Mouse (Mus musculus) olfactory bulb, adult 2 months (tissue): ENCODE results near the gene Mlec.

Experiments
- CTCF ChIP-seq: fragments of 200-500 bp; IDR thresholded peaks from 2 replicates; pipeline ENCODE4 v1.5.1; 2012; ENCODE audit warnings: low read depth, mild to moderate bottlenecking, low read length, moderate library complexity; ENCODE audit not compliant: insufficient read depth
- POLR2A ChIP-seq: fragments of 200-500 bp; IDR thresholded peaks from 2 replicates; pipeline ENCODE4 v1.6.1; 2012; ENCODE audit warnings: mild to moderate bottlenecking, low read depth, low read length, moderate library complexity; ENCODE audit not compliant: insufficient read depth

DNA sequence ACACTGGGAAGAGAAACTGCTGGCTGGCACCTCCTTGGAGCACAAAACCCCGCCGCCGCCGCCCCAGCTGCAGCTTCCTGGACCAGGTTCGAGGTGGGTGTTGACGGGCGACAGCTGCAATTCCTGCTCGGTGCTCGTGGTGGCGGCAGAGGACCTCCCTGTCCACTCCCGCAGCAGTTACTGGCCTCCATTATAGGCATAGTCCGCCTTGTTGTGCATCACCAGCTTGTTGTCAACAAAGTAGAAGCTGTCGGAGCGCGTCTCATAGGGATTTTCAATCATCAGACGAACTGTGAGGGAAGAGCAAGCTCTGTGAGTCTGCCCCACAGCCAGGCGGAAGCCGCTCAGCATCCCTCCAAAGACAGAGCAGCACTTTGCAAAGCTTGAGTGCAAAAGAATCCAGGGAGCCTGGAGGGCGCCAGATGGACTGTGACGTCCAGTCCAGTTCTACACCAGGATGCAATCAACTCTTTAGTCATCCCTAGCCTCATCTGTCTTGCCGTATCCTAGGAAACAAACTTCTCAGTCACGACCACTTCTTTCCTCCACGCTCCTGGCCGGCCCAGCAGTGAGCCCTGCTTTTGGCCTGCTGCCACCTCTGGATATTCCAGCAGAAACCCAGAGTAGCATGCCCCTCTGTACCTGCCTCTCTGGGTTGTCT is 32.6 kb downstream of the Mlec start:
- peak; percentile 87 for TF ChIP-seq CTCF
- TF ChIP-seq POLR2A, result no peak
